Mouse (Mus musculus) inflammation-experienced regulatory T-cells, adult 6 months (primary cell): Measurements from ENCODE around the gene Tgm5. TPM values are rescaled to one million over a fixed set of nuclear protein-coding genes. Genes with fewer than 3 reads are reported as not detected.
"Not testable (repeated sequence)": the region's sequence is repeated elsewhere in the genome, so short reads cannot be mapped to it uniquely, and the experiment has no call there.

Source experiments
- ATAC-seq: one replicate; pipeline ENCODE4 v1.8.0; 2017
- polyA plus RNA-seq, 3 experiments: library from polyadenylated mRNA; unstranded; fragments of 100-300 nt; shearing (Covaris generic); gene quantifications; one replicate each; pipeline ENCODE4 v1.2.1; 2017

The Tgm5 gene
- not detected for polyA plus RNA-seq

DNA sequence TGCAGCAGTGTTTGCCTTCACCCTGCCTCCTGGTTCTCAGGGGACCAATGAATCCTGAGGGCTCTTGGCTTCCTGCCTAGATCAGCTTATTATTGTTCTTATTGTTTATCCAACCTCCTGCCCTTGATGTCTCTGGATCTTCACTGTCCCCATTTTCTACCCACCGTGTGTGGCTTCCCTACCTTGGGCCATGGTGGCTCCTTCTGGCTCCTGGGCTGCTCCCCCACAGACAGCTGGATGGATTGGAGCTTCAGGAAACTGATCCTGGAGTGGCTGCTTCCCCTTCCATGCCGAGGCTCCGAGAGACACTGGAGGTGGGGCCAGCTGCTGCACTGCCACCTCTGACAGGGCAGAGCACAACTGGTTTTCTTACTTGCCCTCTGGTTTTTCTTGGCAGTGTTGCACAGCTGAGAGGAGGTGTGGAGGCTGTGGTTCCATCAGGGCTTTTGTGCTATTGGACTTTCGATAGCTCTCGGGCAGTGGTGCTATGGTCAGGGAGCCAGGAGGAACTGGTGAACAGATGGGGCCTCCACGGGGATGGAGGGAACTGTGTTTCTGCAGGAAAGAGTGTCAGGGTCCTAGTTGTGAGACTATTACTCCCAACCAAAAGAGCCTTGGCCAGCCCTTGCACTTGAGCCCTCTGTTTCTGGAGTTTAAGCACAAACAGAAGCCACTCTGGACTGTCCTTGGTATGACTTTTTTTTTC is at the start of gene Tgm5:
Tgm5 (minus strand) TSS at position 362 of the 706 bp plus-strand sequence.
- no peak for ATAC-seq

DNA sequence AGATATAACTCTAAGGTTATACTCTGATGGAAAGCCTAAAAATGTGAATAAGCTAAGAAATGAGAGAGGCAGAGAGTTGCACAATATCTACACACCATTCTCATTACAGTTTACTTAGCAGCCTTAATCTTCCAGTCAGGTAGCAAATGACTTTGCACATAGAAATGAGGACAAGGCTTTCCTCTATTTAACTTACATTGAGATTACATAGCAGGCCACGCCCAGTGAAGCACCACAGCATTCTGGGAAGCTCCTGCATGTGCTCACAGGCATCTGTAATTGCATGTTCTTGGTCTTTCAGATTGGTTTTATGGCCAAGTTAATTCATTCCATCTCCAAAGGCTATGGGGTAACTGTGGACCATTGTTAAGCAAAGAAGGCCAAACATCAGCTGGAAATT is 47.2 kb upstream of the Tgm5 start:
- no peak for ATAC-seq

DNA sequence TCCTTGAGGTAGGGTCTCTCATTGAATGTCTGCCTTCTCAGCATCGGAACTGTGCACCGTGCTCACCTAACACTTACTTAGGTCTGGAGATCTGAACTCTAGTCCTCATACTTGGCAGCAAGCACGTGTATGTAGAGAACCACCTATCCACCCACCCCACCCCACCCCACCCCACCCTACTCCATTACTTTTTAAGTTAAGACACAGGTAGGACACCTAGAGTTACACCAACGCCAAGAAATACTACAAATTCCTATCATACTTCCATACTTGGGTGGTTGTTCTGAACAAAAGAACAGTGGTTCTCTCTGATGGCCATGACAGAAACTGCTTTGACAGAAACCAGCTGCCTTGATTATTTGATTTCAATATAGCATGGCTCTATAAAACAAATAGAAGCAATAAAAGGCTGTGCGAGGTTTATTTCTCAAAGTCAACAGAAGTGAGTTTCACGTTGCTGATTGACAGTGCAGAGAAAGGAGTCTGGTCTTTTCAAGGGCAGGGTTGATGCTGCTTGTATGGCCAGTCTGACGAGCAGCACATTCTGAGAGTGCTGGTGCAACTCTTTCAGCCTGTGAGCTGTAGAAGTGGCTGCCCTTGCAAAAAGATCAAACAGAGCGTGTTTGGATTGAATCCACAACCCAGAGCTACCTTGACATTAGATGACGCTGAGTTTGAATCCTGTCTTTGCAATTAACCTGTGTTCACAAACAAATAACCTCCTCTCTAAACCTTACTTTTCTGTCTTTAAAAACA is 43.4 kb upstream of the Tgm5 start:
- ATAC-seq, result no peak

DNA sequence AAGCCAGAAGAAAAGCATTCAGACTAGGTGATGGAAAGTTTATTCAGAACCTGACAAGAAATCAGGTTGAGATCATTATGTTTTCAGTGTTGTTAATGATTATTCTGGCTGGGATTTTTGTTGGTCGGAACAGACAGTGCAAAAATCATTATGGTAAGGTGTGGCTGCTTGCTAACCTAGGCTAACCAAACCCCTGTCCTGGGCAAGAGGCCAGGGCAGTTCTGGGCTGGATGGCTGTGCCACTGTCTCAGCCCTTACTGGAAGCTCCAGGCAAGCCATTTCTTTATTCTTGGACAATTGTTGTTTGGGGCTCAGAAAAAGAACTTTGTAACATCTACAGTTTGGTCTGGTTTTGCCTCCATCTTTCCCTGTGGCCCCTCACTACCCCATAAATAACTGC is 41.9 kb upstream of the Tgm5 start:
- no peak for ATAC-seq

DNA sequence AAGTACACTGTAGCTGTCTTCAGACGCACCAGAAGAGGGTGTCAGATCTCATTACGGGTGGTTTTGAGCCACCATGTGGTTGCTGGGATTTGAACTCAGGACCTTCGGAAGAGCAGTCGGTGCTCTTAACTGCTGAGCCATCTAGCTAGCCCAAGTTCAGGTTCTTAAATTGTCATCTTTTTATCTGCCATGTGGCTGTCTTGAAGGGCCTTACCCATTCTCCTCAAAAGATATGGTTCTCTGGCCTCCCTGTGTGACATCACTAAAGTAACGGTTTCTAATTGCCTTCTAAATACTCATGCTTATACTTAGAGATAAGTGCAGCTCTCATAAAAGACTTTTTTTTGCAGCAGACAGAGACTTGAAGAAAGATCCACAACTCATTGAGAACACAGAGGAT is 40.7 kb upstream of the Tgm5 start:
- ATAC-seq, result not testable (repeated sequence)

DNA sequence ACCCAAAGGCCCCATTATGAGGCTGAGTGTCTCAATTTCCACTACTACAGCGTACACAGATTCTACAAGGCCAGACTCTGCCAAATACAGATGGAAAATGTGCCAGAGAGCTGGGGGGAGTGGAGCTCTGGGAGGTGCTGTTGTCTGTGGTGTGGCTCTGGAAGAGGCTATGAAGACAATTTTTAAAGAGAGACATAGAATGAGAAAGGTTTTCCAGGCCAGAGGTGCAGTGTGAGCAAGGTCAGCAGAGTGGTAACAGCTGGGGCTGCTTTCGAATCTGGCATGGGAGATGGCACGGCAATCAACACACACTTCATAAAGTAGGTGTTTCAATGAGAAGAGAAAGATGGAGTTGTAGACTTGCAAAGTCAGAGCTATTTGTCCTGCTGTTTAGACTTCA is 33.6 kb upstream of the Tgm5 start:
- no peak for ATAC-seq

DNA sequence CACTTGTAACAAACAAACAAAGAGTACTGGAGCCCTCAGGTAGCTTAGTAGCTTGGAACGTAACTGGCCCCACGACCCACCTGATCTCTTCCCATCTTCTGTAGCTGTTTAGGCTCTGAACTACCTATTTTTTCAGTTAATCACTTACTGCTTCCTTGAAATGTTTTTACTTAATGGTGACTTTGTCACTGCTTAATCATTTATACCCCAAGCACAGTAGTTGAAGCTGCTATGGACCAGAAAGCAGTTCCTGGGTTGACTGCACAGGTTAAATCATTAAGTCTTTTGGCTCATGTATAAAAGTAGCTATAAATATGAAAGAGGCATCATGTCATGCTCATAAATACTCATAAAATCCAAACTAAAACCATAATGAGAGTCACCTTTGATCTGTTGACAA is 29.8 kb upstream of the Tgm5 start:
- no peak for ATAC-seq

DNA sequence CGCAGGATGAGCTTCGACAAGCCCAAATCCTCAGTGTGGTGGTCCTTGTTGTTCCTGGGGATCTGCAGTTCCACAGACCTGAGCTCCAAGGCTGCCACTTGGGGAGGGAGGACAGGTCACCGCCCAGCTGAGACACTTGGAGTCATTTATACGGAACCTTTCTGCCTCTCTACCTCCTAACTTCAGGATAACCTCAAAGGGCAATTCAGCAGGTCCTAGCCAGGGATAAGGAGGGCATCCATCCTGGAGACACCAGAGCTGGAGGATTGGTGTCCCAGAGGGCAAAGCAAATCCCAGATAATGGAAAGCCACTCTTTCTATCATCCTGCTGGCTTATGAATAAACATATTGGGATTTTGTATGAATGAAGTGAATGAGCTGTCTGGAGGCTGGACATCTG is 24.1 kb upstream of the Tgm5 start, which contains the start of gene Tgm7:
Tgm7 (minus strand) TSS at position 101 of the 400 bp plus-strand sequence.
- ATAC-seq, result no peak

DNA sequence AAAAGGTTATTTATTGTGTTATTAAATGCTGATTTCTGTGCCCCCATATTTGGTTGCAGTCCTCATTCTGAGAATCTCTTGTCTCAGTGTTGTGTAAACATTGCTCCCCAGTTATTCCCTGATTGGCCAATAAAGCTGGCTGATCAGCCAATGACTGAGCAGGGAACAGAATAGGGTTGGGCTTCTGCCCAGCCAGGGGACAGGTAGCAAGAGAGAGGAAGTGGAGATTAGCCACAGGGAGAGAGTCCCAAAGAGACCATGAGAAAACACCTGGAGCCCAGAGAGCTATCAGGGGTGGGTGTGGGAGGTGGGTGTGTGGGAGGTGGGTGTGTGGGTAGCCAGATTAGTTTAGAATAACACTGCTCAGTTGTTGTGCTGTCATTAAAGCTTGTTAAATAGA is 20.3 kb upstream of the Tgm5 start:
- ATAC-seq, result no peak

DNA sequence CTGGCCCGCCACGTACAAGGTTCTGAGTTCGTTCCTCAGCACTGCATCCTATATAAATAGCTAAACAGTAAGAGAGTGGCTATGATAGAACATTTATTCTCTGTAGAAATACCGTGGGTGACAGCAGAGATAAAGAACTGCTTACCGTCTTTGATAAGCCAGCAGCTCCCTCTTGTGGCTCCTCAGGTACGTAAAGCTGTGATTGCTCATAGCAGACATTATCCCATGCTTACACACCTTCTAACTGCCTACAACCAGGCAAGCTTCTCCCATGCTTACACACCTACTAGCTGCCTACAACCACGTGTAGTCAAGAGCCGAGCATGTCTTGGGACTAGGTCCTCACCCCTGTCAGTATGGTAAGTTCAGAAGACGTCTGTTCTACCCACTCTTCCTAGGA is 16.4 kb upstream of the Tgm5 start:
- ATAC-seq, result peak; percentile 41

DNA sequence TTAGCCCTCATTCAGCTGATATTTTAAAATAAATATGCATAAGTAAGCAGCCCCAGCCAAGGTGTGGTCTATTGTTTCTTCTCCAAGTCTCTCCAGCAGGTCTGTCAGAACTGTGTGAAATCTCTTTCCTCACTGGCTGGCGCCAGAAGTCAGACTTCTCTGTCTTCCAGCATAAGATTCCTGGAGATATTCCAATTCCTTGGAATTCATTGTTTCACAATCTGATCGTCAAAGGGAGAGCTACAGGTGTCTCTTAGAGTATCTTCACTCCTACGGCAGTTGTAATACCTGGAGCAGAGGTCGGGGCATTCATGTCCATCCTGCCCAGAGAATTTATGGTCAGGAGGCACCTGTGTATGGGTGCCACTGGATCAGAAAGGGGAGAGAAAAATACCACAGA is 4.1 kb upstream of the Tgm5 start:
- ATAC-seq, result no peak

DNA sequence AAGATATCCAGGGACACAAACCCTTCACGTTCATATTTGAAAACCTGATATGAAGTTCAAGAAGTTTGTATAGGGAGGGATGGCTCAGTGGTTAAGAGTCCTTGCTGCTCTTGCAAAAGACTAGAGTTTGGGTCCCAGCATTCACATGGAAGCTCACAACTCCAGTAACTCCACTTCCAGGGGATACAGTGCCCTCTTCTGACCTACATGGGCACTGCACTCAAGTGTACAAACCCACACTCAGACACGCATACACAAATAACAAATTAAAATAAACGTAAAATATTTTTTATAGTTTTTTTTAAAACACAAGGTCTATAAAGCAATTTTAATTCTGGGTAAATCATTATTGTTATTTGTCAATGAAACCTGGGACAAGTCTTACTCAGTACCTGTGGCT is 2.9 kb upstream of the Tgm5 start:
- ATAC-seq, result no peak

DNA sequence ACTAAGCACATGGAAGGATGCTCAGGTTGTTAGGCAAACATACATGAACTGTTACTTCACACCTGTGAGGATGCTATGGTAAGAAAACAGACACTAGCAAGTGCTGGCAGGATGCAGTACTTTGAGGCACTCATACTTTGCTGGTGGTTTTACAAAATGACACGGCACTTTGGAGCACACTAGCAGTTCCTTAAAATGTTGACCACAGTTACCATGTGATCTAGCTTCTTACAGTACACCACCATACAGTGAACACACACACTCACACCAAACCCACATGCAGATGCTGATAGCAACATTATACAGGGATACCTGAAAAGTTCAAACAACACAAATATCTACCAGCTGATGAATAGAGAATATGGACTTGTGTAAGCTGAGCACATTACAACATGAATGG is 3.0 kb downstream of the Tgm5 start:
- ATAC-seq, result no peak

DNA sequence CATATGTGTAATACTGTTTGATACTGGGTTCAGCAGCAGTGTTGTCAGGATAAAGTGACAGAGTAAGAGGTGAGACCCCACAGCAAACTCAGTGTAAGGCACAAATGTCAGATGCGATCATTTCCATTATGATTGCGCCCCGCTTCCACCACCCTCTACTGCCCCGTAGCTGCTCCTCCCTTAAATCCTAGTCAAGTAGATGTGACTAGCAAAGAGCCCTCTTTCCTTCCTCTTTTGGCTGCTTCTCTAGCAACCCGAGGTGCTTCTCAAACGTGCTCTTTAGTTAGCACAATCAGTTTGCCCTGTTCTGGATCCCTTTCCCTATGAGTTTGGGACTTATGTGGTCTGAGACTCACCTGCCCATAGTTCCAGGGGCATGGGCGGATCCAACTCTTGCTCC is 10.9 kb downstream of the Tgm5 start:
- no peak for ATAC-seq

DNA sequence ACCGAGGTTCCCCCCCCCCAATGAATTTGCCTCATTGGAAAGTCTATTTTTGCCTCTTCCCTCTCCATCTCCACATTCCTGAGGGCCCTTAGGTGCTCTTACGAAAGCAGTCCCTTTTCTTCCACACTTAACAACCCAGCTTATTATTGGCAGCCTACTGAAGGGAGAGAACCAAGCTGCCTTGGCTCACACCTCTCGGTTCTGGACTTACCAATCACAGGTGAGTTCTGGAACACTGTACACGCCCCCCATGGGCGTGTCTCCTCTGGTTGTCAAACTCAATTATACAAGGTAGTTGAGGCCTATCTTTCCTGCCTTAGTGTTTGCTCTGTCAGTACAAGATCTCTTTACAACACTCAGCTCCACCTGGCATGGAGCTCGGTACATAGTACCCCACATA is 13.8 kb downstream of the Tgm5 start:
- ATAC-seq, result no peak

DNA sequence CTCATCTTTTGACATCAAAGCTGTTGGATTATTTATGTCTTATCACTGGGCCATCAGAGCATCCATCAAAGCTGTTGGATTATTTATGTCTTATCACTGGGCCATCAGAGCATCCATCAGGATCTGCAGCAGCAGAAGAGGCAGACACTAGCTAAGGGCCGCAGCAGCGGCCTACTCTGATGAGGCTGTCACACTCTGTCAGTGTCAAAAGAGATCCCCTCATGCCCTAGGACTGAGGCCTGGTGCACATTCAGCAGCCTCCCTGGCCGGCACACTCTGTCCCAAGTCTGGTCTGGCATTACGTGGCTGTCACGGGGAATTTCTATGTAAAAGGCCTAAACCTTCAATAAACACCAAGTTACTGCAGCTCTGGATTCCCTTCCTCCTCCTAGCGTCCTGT is 16.1 kb downstream of the Tgm5 start:
- ATAC-seq, result no peak

DNA sequence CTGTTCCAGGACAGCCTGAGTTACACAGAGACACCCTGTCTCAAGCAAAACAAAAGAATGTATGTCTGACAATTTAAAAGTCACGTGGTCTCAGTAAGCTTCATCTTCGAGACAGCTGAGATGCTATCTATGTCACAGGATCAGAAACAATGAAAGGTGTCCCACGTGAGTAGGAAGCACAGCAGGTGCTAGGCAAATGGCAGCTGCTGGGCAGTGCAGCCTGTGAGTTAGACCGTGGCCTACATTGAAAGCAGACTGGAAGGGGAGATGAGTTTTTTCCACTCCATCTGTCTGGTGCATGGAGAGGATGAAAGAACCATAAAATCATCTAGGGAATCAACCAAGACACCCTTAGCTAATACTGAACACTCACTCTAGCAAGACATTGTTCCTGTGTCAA is 18.5 kb downstream of the Tgm5 start:
- no peak for ATAC-seq

DNA sequence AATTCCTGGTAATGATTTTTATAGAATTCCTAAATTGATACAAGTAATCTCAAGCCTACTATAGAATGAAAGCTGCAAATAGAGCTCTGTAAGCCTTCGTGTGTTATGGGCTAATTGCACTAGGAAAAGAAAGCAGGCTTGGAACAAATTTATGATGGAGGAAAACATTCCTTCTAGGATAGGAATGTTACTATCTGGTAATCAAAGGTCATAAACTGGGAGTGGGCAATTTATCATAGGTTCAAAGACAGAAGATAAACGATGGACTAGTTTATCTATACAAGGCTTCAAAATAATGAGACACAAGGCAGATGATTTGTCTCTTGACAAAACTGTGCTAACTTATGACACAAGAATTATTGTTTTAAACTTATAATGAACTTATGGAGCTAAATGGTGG is 24.3 kb downstream of the Tgm5 start:
- ATAC-seq, result no peak

DNA sequence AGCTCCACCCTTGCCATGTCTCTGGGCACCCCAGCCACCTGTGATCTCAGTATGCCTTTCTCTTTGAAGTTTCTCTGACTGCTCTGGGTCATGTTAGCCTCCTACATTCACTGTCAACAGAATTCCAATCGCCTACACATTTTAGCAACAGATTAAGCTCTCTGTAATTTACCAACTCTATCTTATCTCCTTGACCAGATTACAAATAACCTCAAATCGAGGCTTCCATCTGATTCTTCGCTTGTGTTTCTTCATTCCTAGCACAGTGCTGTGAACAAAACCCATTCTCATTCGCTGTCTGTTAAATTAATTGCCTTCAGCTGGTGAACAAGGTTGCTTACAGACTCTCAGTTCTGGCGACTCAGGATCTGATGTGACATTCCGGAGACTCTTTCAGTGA is 27.6 kb downstream of the Tgm5 start:
- ATAC-seq, result no peak

DNA sequence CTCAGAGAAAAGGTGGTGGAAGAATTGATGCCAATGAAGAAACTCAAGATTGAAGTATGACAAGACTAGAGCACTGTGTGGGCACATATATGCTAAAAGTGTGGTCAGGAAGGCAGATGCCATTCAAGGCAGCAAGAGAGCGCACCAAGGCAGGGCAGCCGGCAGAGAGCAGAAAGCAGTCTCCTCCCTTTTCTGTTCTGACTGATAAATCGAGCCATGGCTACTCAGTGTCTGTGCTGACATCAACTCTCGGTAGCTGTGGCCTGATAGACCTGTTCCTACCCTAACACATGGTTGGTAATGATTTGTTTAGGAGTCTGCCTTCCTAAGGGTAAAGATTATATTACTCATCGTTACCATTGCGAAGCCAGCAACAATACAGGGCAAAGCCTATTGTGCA is 29.7 kb downstream of the Tgm5 start:
- ATAC-seq, result no peak

DNA sequence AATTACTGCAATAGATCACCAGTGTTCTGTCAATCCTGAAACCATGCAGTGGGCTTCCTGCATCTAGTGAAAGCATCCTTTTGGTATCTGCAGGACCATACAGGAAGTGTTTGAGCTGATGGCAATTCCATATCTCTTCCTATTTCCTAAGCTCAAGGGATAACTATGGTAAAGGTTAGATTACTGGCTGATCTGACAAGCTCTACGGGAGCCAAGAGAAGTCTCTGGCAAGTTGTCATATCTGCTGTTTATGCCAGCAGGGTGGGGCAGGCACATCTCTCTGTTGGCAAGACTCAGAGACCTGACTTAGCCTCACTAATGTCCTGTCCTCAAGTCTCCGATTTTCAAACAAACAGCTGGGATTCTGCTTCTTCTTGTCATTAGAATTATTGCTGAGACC is 31.6 kb downstream of the Tgm5 start:
- ATAC-seq, result no peak

DNA sequence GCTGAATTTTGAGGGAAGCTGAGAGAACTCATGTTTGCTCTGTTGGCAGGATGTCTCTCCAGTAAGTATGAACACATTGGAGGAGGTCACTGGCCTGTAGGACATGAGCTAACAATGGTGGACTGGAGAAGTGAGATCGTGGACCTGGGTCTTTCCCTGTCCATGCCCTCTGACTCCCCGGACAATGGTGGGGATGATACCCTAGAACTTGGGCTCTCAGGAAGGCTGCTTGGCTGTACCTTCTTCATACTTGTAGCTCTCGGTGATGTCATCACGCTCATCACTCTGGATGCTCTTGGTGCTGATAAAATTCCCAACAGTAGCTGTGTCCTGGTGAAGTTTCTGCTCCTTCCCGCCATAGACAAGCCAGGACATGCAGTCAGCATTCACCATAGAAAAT is 33.5 kb downstream of the Tgm5 start:
- no peak for ATAC-seq

DNA sequence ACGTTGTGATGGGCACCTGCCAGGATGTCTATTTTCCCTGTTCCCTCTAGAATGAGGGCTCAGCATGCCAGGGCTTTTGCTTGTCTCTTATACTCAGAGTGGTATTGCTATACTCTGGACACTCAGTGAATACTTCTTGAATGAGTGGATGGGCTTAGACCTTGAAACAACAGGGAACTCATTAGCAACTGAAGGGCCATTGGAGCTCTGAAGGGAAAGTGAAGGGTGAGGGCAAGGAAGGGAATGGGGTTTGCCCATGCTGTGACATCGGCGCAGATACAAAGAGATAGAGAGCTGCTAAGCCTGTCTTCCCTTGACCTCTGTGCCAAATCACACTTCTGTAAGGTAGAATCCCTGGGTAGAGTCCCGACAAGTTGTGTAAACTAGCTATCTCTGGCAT is 40.0 kb downstream of the Tgm5 start:
- no peak for ATAC-seq

DNA sequence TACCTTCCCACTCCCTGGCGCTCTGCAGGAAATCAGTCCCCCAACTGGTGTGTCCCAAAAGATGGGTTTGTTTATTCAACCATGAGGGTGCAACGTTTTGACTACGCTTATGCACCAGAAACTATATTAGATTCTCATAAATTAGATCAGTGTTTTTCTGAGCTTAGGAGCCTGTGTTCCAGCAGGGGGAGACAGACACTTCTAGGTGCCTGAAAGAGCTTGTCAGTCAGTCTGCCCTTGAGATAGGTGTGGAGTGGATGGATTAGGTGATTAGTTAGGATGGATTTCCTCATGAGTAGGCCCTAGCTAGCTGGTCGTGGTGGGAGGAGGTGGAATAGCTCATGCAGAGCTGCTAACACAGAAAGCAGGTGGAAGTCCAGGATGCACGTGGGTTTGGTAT is 44.5 kb downstream of the Tgm5 start:
- ATAC-seq, result no peak

DNA sequence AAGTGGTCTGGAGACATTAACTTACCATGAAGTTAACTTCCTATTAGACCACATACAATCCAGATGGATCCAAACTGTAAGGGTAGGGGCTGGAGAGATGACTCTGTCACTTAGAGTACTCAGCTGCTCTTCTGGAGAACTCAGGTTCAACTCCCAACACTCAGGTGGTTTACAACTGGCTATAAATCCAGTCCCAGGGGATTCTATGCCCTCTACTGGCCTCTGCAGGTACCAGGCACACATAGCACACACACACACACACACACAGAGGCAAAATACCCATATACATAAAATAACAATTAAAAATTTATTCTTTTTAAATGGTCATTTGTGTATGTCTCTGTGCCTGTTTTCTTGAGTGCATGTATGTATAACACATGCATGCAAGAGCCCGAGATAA is 46.3 kb downstream of the Tgm5 start:
- ATAC-seq, result no peak
